Mouse (Mus musculus) erythroid progenitor cell, adult 5-6 weeks (primary cell): ENCODE results near the gene Msln. TPM values are rescaled to one million over a fixed set of nuclear protein-coding genes. Genes with fewer than 3 reads are reported as not detected.
"Not testable (repeated sequence)": the region's sequence is repeated elsewhere in the genome, so short reads cannot be mapped to it uniquely, and the experiment has no call there.

Experiments used
- ATAC-seq: replicated peaks from 2 replicates; pipeline ENCODE4 v1.8.0; 2016; ENCODE audit warnings: moderate number of reproducible peaks, mild to moderate bottlenecking, moderate TSS enrichment, inconsistent platforms; ENCODE audit not compliant: poor library complexity, low FRiP score, severe bottlenecking
- total RNA-seq, 2 experiments: library from RNA; stranded (forward) in 1 of 2; stranded (reverse) in 1 of 2; fragments of 150-400 nt in 1 of 2; fragments of 186-747, 209-891 nt in 1 of 2; gene quantifications; 2 replicates each; pipeline versions ENCODE4 v1.2.3 to v1.2.4; 2015 to 2017; ENCODE audit warnings: low replicate concordance in 2 of 2

Msln gene
- total RNA-seq, 2 experiments from 2014 or later, result not detected

DNA sequence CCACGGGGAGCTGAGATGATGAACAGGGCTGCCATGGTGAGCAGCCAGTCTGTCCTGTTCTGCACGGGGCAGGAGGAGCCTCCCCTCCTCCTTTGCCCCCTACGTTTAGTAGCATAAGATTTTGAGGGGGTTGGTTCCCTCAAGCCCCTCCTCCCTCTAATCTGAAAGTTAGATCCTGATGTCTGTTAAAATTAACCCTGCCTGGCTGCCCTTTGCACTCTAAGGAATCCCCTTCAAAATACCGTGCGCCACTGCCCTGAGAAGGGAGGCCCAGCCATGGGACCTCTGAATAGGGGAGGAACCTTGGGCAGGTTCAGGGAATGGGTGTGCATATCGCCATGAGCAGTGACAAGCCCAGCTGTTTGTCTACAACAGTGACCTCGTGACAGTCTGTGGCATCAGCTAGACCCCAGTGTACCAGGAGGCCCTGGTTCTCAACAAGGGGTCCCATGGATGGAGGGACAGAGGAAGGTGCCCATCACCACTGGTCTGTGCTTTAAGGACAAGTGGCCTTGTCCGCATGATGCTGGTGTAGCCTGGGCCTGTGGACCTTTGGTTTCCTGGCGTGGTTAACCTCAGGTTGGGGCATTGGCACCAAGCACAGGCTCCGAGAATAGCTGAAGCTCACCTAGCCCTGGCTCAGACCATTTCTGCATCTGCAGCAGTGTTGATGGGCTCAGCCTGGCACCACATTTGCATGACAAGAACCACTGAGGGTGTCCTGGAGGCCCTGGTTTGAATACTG, 21.3 kb upstream of the Msln start:
- no peak for ATAC-seq

GRCm38 (mm10) chr17:25773549-25774120, 19.5 kb upstream of the Msln start, which contains the start of gene Narfl:
TSS of gene Narfl (plus strand) at chr17:25773776.
- peak; percentile 99 for ATAC-seq

GRCm38 (mm10) chr17:25769331-25769730, 15.2 kb upstream of the Msln start:
- no peak for ATAC-seq

DNA sequence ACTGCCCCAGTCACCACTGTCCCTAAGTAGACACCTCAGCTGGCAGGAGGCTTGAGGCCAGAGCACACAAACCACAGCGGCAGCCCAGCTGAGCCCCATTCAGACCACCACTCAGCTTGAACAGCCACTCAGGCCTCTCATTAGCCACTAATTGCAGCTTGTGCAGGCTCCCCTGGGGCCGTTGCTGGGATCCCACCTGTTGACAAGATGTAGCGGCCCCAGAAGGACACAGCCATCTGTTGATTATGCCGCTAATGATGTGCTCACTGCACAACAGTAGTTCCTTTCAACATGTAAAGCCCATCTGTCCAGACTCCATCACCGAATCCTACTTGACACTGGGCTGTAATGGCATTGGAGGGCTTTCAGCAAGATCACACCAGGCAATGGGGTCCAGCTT, 11.7 kb upstream of the Msln start:
- ATAC-seq, result no peak

- ATAC-seq, result no peak
Measured at GRCm38 (mm10) chr17:25762591-25762990, 8.4 kb upstream of the Msln start.

DNA sequence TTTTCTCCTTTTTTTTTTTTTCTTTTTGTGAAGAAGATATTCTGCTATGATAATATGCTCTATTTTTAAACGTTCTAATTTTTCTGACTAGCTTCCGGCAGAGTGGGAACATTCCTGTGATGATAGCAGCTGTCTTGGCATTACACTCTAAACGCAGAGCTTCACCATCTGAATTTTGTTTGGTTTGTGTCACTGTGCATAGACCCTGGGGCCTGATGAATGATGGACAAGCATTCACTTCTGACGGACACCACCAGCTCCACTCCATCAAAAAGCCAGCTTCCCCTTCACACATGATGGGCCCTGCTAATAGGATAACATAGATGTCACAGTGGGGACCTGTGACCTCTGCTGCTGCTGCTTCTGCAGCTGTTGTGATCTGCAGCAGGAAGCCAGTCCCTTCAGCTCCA, 7.4 kb upstream of the Msln start:
- ATAC-seq, result no peak

DNA sequence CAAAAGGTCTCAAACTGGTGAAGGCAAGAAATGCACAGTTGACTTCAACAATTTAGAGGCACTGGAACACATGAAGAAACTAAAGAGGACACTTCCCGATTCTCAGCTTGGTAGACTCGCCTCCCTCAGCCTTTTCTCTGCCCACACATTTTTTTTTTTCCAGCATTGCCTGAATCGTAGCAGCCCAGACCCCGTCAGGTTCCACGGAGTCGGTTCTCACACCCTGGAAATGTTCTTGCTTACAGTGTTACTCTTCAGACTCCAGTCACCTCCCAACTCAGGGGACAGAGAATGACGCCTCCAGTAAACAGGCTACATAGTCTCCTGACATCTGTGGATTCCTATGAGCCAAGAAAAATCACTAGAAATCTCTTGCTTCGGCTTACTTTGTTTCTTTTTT, 6.0 kb upstream of the Msln start:
- ATAC-seq, result no peak

- no peak for ATAC-seq
Measured at GRCm38 (mm10) chr17:25757691-25758090, 3.5 kb upstream of the Msln start.

- ATAC-seq, result no peak
Measured at GRCm38 (mm10) chr17:25756378-25757242, 2.4 kb upstream of the Msln start.

DNA sequence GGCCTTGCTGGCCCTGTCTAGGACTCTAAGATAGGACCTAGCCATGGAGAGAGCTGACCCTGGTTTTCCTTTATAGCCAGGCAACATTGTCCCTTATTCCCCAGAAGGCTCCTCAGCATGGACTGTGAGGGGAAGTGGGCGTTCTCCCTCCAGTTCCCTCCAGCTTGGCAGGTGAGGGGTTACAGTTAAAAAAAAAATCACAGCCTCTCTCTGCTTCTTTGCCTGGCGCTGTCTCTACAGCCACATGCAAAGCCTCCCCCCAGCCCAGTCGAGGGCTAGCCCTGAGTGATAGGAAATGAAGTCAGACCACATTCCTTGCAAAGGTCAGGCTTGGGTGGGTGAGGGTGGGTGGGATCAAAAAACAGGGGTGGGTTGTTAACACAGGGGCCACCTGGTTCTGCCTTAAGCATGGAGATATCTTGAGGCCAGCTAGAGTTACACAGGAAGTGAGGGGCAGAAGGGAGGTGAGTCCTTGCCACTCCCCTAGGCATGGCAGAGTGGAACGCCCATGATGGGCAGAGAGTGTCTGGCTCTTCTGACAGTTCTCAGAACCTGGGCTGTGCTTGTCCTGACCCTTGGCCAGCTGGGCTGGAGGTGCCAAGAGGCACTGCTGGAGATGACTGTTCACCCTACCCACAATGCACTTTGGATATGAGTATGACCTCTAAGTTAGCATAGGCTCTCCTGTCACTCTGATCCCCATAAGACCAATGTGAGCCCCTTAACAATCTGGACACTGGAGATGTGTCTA, 1.6 kb upstream of the Msln start:
- ATAC-seq, result no peak

DNA sequence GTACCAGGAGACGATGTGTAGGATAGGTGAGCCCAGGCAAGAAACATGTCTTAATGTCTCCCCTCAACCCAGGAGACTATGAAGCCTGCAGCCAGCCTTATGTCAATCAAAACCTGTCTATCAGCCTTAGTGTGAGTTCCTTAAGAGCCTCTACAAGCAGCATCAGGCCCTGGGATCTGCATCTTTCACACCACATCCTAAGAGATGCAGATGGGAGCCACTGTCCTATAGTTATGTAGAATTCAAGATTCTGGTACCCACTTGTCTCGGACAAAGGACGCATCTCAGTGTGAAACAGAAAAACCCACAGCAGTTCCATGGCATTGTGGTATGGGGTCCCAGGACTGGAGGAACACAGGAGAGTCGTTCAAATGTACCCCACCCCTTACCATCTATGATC, 908 bp upstream of the Msln start:
- ATAC-seq, result no peak

- no peak for ATAC-seq
Measured at GRCm38 (mm10) chr17:25751446-25751845, 2.7 kb downstream of the Msln start.

DNA sequence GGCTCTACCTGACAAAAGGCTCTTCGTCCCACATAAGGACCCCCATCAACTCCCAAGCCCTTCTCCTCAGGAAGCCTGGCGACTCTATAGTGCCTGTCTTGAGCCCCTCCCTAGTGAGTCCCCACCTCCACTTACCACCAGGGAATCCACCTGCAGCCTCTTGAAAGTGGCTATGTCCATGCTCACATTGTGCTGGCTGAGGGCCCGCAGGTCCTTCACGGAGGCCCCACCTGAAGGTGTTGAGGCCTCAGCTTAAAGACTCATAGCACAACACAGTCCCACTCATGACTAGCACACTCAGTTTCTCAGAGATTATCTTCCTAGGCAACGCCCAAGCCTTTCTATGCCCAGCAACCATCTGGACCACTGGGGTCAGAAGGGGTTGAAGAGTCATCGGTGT, 4.9 kb downstream of the Msln start:
- no peak for ATAC-seq

DNA sequence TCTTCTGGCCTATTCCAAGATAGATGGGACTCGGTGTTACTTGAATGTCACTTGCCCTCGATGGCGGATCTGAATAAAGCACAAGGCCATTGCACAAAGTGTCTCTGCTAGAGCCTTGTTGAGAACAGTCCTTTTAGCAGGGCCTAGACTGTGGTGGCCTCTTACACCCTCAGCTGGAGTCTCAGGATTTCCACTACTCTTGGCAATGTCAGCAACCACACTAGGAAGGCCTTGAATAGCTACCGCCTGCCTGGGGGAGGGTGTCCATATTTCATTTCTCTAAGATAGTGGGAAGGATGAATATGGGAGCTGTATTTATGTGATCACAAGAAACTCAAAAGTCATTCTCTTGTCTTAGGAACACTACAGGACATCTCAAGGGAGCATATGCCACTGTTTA, 5.9 kb downstream of the Msln start:
- ATAC-seq, result no peak

DNA sequence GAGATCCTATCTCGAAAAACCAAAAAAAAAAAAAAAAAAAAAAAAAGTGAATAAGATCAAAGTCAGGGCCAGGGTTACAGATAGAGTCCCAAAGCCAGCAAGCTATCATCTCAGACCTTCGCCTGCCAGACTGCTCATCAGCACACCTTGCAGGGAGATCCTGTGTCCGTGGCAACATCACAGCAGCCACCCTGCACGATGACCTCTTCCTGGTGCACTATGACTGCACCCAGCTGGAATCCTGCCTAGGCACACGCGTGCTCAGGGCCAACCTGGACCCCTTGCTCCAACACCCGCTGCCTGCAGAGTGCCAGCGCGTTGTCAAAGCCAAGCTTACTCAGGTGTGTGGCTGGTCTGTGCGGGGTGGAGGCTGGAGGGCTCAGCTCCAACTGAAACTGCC, 9.9 kb downstream of the Msln start:
- no peak for ATAC-seq

- no peak for ATAC-seq
Measured at GRCm38 (mm10) chr17:25743831-25744230, 10.3 kb downstream of the Msln start.

- ATAC-seq, result not testable (repeated sequence)
Measured at GRCm38 (mm10) chr17:25741471-25741870, 12.7 kb downstream of the Msln start.

DNA sequence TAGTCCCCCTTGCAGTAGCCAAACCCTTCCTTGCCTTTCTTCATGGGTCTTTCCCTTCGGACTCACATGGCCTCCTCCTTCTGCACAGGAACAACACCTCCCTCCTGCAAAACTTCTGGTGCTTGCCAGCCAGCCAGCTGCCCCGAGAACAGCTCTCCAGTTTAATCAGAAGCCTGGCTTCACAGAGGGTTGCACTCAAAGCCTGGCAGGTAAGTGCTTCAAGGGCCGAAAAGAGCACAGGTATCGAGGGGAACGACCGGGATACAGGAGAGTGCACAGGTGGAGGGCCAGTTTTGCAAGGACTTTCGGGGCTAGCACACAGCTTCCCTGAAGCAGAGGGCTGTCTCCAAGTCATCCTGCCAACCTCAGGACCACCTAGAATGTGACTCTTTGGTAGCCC, 15.3 kb downstream of the Msln start:
- ATAC-seq, result no peak

GRCm38 (mm10) chr17:25735745-25736144, 18.4 kb downstream of the Msln start, which contains the start of gene Mslnl:
TSS of gene Mslnl (plus strand) at chr17:25736042.
- ATAC-seq, result no peak

DNA sequence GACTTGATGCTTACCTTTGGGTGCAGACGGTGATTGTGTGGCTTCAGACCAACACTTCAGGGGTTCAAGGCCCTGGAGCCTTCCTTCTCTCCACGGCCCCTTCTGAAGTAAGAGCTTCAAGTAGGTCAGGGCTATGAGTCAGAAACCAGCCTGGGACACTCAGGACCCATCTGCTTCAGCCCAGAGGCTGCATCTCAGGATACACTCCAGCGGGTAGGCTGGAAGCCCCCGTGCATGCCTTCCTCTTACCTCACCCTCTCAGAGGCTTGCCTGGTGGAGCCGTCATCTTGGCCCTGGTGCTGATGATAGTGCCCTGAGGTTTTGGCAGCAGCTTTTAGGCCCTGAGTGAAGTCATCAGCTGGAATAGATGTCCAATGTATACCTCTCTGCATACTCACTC, 18.9 kb downstream of the Msln start:
- no peak for ATAC-seq
